Mouse (Mus musculus): ENCODE results near the gene Fam129b. TPM values are rescaled to one million over a fixed set of nuclear protein-coding genes. Genes with fewer than 3 reads are reported as not detected.

The Fam129b gene
- total RNA-seq, 1 experiment from 2014 or later: 22.0 TPM

- no peak for DNase-seq
Measured at GRCm38 (mm10) chr2:32859622-32860012, 16.3 kb upstream of the Fam129b start.

- no peak for DNase-seq
Measured at GRCm38 (mm10) chr2:32860799-32861198, 15.1 kb upstream of the Fam129b start.

- no peak for DNase-seq
Measured at GRCm38 (mm10) chr2:32863317-32863716, 12.6 kb upstream of the Fam129b start.

- DNase-seq: peak; percentile 44
Measured at GRCm38 (mm10) chr2:32864755-32865154, 11.2 kb upstream of the Fam129b start.

- peak; percentile 85 for DNase-seq
Measured at GRCm38 (mm10) chr2:32867354-32867753, 8.6 kb upstream of the Fam129b start.

GRCm38 (mm10) chr2:32869721-32870274, 6.1 kb upstream of the Fam129b start:
- no peak for DNase-seq

GRCm38 (mm10) chr2:32870275-32871100, 5.4 kb upstream of the Fam129b start:
- DNase-seq: no peak

GRCm38 (mm10) chr2:32874070-32874469, 1.8 kb upstream of the Fam129b start:
- no peak for DNase-seq

GRCm38 (mm10) chr2:32874951-32875674, 801 bp upstream of the Fam129b start:
- DNase-seq: peak; percentile 23

- DNase-seq: peak; percentile 24
Measured at GRCm38 (mm10) chr2:32876490-32877302, 782 bp downstream of the Fam129b start.

- no peak for DNase-seq
Measured at GRCm38 (mm10) chr2:32877303-32877702, 1.4 kb downstream of the Fam129b start.

GRCm38 (mm10) chr2:32877761-32878393, 2.0 kb downstream of the Fam129b start:
- DNase-seq: no peak

- DNase-seq: no peak
Measured at GRCm38 (mm10) chr2:32878396-32878795, 2.5 kb downstream of the Fam129b start.

GRCm38 (mm10) chr2:32879593-32879992, 3.7 kb downstream of the Fam129b start:
- DNase-seq: no peak

GRCm38 (mm10) chr2:32881054-32881453, 5.1 kb downstream of the Fam129b start:
- DNase-seq: no peak

GRCm38 (mm10) chr2:32881723-32882122, 5.8 kb downstream of the Fam129b start:
- peak; percentile 88 for DNase-seq

- peak; percentile 70 for DNase-seq
Measured at GRCm38 (mm10) chr2:32882283-32883043, 6.5 kb downstream of the Fam129b start.

- DNase-seq: no peak
Measured at GRCm38 (mm10) chr2:32884745-32885144, 8.8 kb downstream of the Fam129b start.

- DNase-seq: no peak
Measured at GRCm38 (mm10) chr2:32888029-32888428, 12.1 kb downstream of the Fam129b start.

GRCm38 (mm10) chr2:32888551-32888950, 12.6 kb downstream of the Fam129b start:
- no peak for DNase-seq

- DNase-seq: no peak
Measured at GRCm38 (mm10) chr2:32890280-32890679, 14.4 kb downstream of the Fam129b start.
